Mouse (Mus musculus): ENCODE measurements around the gene Fscn2.

Gene Fscn2

GRCm38 (mm10) chr11:120352093-120352350 is 9.3 kb upstream of the Fscn2 start:
- ChIA-PET CTCF (interaction anchor here in 3 of 4 experiments (1.1 to 4.0 kb wide), 8 partner anchors 12 to 138 kb away, joined by 3 to 39 read pairs (median 10); partner anchors contain the start of gene Faap100 (in 1 of the 3)), POLR2A (interaction anchor here in 3 of 4 experiments (0.6 to 7.8 kb wide), 38 partner anchors 8 to 414 kb away, joined by 3 to 129 read pairs (median 4); partner anchors contain the start of genes Faap100 (in 3 of the 3), Arl16 (in 1 of the 3), Fscn2 (in 1 of the 3) and Mafg (in 1 of the 3))

- POLR2A ChIA-PET, result interaction anchor here in 3 of 4 experiments (0.6 to 7.8 kb wide), 31 partner anchors 8 to 414 kb away, joined by 3 to 129 read pairs (median 4); partner anchors contain the start of genes Faap100 (in 3 of the 3), Arl16 (in 1 of the 3), Fscn2 (in 1 of the 3) and Pcyt2 (in 1 of the 3)
- CTCF ChIA-PET, result interaction anchor here (0.7 to 4.0 kb wide), 23 partner anchors 9 to 1117 kb away, joined by 3 to 39 read pairs (median 5); partner anchors contain the start of genes Faap100 (in 2 of the 4), Fscn2 (in 1 of the 4) and Slc25a10 (in 1 of the 4)
Measured at GRCm38 (mm10) chr11:120352571-120353290, 8.6 kb upstream of the Fscn2 start.

- ChIA-PET CTCF (interaction anchor here (0.6 to 4.0 kb wide), 24 partner anchors 8 to 1118 kb away, joined by 3 to 39 read pairs (median 4); partner anchors contain the start of genes Faap100 (in 1 of the 4), Fscn2 (in 1 of the 4) and Slc25a10 (in 1 of the 4)), POLR2A (interaction anchor here (0.5 to 7.8 kb wide), 24 partner anchors 9 to 450 kb away, joined by 3 to 129 read pairs (median 4); partner anchors contain the start of genes Faap100 (in 2 of the 4), Cbr2 (in 1 of the 4), Fscn2 (in 1 of the 4) and Pycr1 (in 1 of the 4))
Measured at GRCm38 (mm10) chr11:120353500-120354303, 7.6 kb upstream of the Fscn2 start.

GRCm38 (mm10) chr11:120354304-120355276 is 6.7 kb upstream of the Fscn2 start:
- ChIA-PET POLR2A (interaction anchor here in 3 of 4 experiments (0.6 to 7.8 kb wide), 15 partner anchors 11 to 290 kb away, joined by 3 to 129 read pairs (median 4); partner anchors contain the start of genes Faap100 (in 1 of the 3), Fscn2 (in 1 of the 3) and Pycr1 (in 1 of the 3)), CTCF (interaction anchor here (0.6 to 4.0 kb wide), 14 partner anchors 10 to 289 kb away, joined by 3 to 39 read pairs (median 7); partner anchors contain the start of genes Faap100 (in 1 of the 4) and Slc25a10 (in 1 of the 4))

- ChIA-PET POLR2A (interaction anchor here in 3 of 4 experiments (0.5 to 7.8 kb wide), 8 partner anchors 11 to 483 kb away, joined by 3 to 129 read pairs (median 4); partner anchors contain the start of genes Faap100 (in 1 of the 3) and Fscn2 (in 1 of the 3)), CTCF (interaction anchor here in 3 of 4 experiments (1.5 to 3.9 kb wide), 6 partner anchors 10 to 68 kb away, joined by 5 to 21 read pairs (median 14); partner anchors contain the start of gene Faap100 (in 1 of the 3))
Measured at GRCm38 (mm10) chr11:120355277-120356039, 5.9 kb upstream of the Fscn2 start.

- POLR2A ChIA-PET, result interaction anchor here in 3 of 4 experiments (0.5 to 7.8 kb wide), 7 partner anchors 10 to 482 kb away, joined by 3 to 129 read pairs (median 4); partner anchors contain the start of genes Faap100 (in 1 of the 3) and Fscn2 (in 1 of the 3)
- CTCF ChIA-PET, result interaction anchor here in 2 of 4 experiments (1.5 to 2.9 kb wide), 3 partner anchors 9 to 17 kb away, joined by 5 to 14 read pairs (median 5); no protein-coding TSS in a partner anchor
Measured at GRCm38 (mm10) chr11:120356319-120356840, 5.0 kb upstream of the Fscn2 start.

- CTCF ChIA-PET, result interaction anchor here in 2 of 4 experiments (2.3 to 2.9 kb wide), 3 partner anchors 9 to 13 kb away, joined by 5 to 14 read pairs (median 8); no protein-coding TSS in a partner anchor
Measured at GRCm38 (mm10) chr11:120356900-120357299, 4.4 kb upstream of the Fscn2 start.

GRCm38 (mm10) chr11:120357791-120358401 is 3.4 kb upstream of the Fscn2 start:
- ChIA-PET CTCF (interaction anchor here in 2 of 4 experiments (0.6 to 2.9 kb wide), 5 partner anchors 10 to 49 kb away, joined by 3 to 14 read pairs (median 5); no protein-coding TSS in a partner anchor), POLR2A (interaction anchor here in 3 of 4 experiments (0.6 to 7.8 kb wide), 13 partner anchors 9 to 420 kb away, joined by 3 to 67 read pairs (median 5); partner anchors contain the start of genes Faap100 (in 2 of the 3) and P4hb (in 1 of the 3))

More at GRCm38 (mm10) chr11:120356900-120357299, 4.4 kb upstream of the Fscn2 start:
- POLR2A ChIA-PET, result interaction anchor here in 2 of 4 experiments (0.7 to 7.8 kb wide), 12 partner anchors 8 to 216 kb away, joined by 3 to 129 read pairs (median 4); partner anchors contain the start of genes Faap100 (in 2 of the 2), Fscn2 (in 1 of the 2) and P4hb (in 1 of the 2)

GRCm38 (mm10) chr11:120359391-120359790 is 1.9 kb upstream of the Fscn2 start:
- POLR2A ChIA-PET, result interaction anchor here in 3 of 4 experiments (0.6 to 2.0 kb wide), 8 partner anchors 10 to 417 kb away, joined by 3 to 10 read pairs (median 6); partner anchors contain the start of gene Baiap2 (in 1 of the 3)
- CTCF ChIA-PET, result interaction anchor here in 3 of 4 experiments (0.5 to 2.9 kb wide), 5 partner anchors 10 to 346 kb away, joined by 3 to 19 read pairs (median 5); no protein-coding TSS in a partner anchor

- ChIA-PET CTCF (interaction anchor here in 3 of 4 experiments (1.0 to 2.9 kb wide), 5 partner anchors 10 to 13 kb away, joined by 3 to 19 read pairs (median 3); no protein-coding TSS in a partner anchor), POLR2A (interaction anchor here in 3 of 4 experiments (0.6 to 13.9 kb wide), 10 partner anchors 6 to 418 kb away, joined by 3 to 129 read pairs (median 7); partner anchors contain the start of gene Baiap2 (in 1 of the 3))
Measured at GRCm38 (mm10) chr11:120360062-120360461, 1.3 kb upstream of the Fscn2 start.

GRCm38 (mm10) chr11:120360755-120361154 is 579 bp upstream of the Fscn2 start:
- POLR2A ChIA-PET, result interaction anchor here in 3 of 4 experiments (0.6 to 13.9 kb wide), 9 partner anchors 7 to 171 kb away, joined by 3 to 129 read pairs (median 5); partner anchors contain the start of gene Faap100 (in 1 of the 3)
- CTCF ChIA-PET, result interaction anchor here in 3 of 4 experiments (0.5 to 2.9 kb wide), 7 partner anchors 9 to 297 kb away, joined by 3 to 19 read pairs (median 4); no protein-coding TSS in a partner anchor

GRCm38 (mm10) chr11:120362891-120363290 is 1.6 kb downstream of the Fscn2 start:
- POLR2A ChIA-PET, result interaction anchor here in 2 of 4 experiments (1.6 to 13.9 kb wide), 4 partner anchors 9 to 16 kb away, joined by 8 to 129 read pairs (median 8); partner anchors contain the start of gene Faap100 (in 1 of the 2)
- CTCF ChIA-PET, result interaction anchor here in 2 of 4 experiments (0.6 to 1.3 kb wide), 2 partner anchors 15 to 61 kb away, joined by 3 read pairs; partner anchors contain the start of gene Faap100 (in 1 of the 2)

GRCm38 (mm10) chr11:120366443-120367027 is 5.2 kb downstream of the Fscn2 start:
- ChIA-PET CTCF (interaction anchor here in 2 of 4 experiments (0.7 to 2.0 kb wide), 3 partner anchors 10 to 57 kb away, joined by 3 to 5 read pairs (median 4); partner anchors contain the start of gene Faap100 (in 1 of the 2)), POLR2A (interaction anchor here in 3 of 4 experiments (0.5 to 13.9 kb wide), 18 partner anchors 9 to 116 kb away, joined by 3 to 129 read pairs (median 4); partner anchors contain the start of genes Faap100 (in 2 of the 3), Actg1 (in 1 of the 3) and Arl16 (in 1 of the 3))

Data from embryonic stem cell, embryonic (primary cell).